In the genomic region with DNA sequence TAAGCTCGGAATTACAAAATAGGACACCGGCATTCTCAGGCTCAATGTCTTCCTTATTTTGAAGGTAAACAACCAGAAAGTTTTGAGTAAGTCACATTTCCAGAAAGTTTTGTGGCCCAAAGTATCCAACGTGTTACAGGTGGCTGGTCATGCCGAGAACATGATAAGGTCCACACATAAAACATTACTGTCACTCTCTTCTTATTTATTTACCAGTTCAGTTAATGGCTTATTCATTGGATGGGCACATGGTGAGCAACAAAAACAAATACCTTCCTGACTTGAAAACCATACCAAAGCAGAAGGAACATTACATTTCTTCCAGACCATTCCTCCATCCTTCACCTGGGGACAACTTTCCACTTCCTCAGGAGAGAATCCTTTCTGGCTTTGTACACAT, we compare ENCODE assay signal across 26 mouse cellular contexts.
"Had no signal": no experiment of that assay in that cellular context is flagged by ENCODE, and none has a peak within 500 bp of the region (broad histone marks: within the 10 kb centered on the region; RNA-seq: fewer than 3 reads in every experiment).

No protein-coding gene starts in this region.

- H3K27ac ChIP-seq: gastrocnemius, adult 2 months; heart, embryonic 10.5 days; hindbrain, embryonic 10.5 days; hindbrain, embryonic 12.5 days; hindbrain, embryonic 14.5 days; intestine, embryonic 15.5 days; layer of hippocampus, adult 2 months; left cerebral cortex, adult 2 months; limb, embryonic 10.5 days; limb, embryonic 12.5 days; liver, embryonic 13.5 days; liver, embryonic 15.5 days had no signal

- H3K27me3 ChIP-seq: heart, embryonic 12.5 days; hindbrain, embryonic 12.5 days; intestine, embryonic 15.5 days; limb, embryonic 12.5 days; liver, embryonic 13.5 days; liver, embryonic 15.5 days had no signal

- H3K4me3 ChIP-seq: gastrocnemius, adult 2 months; heart, embryonic 10.5 days; heart, embryonic 12.5 days; hindbrain, embryonic 10.5 days; hindbrain, embryonic 12.5 days; intestine, embryonic 15.5 days; layer of hippocampus, adult 2 months; left cerebral cortex, adult 2 months; limb, embryonic 10.5 days; limb, embryonic 12.5 days; liver, embryonic 13.5 days; liver, embryonic 15.5 days had no signal

- H3K4me1 ChIP-seq: heart, embryonic 10.5 days; heart, embryonic 12.5 days; hindbrain, embryonic 10.5 days; hindbrain, embryonic 12.5 days; intestine, embryonic 15.5 days; limb, embryonic 10.5 days; limb, embryonic 12.5 days; liver, embryonic 13.5 days; liver, embryonic 15.5 days had no signal

- H3K4me2 ChIP-seq: heart, embryonic 12.5 days; hindbrain, embryonic 12.5 days; hindbrain, embryonic 14.5 days; intestine, embryonic 15.5 days; limb, embryonic 12.5 days; liver, embryonic 11.5 days; liver, embryonic 13.5 days; liver, embryonic 15.5 days had no signal

- H3K9ac ChIP-seq: heart, embryonic 12.5 days; hindbrain, embryonic 12.5 days; hindbrain, embryonic 14.5 days; intestine, embryonic 15.5 days; limb, embryonic 12.5 days; liver, embryonic 13.5 days; liver, embryonic 15.5 days; liver, postnatal 0 days had no signal

- ATAC-seq: hindbrain, embryonic 16.5 days; inflammation-experienced regulatory T-cells, adult 6 months; intestine, embryonic 15.5 days; intestine, postnatal 0 days; liver, postnatal 0 days had no signal

- H3K36me3 ChIP-seq: heart, embryonic 10.5 days; heart, embryonic 12.5 days; hindbrain, embryonic 10.5 days; hindbrain, embryonic 12.5 days; intestine, embryonic 15.5 days; limb, embryonic 10.5 days; limb, embryonic 12.5 days; liver, embryonic 13.5 days; liver, embryonic 15.5 days had no signal

- DNase-seq: gastrocnemius, adult 2 months; gastrocnemius, postnatal 10 days; gastrocnemius, postnatal 25 days; heart, adult 18-20 months; heart, postnatal 10 days; heart, postnatal 4 days; kidney, adult 18-20 months; kidney, postnatal 25 days; liver; liver, embryonic 13.5 days; liver, postnatal 0 days had no signal

- H3K9me3 ChIP-seq: heart, embryonic 10.5 days; heart, embryonic 12.5 days; hindbrain, embryonic 10.5 days; intestine, embryonic 15.5 days; limb, embryonic 10.5 days; limb, embryonic 12.5 days; liver, embryonic 13.5 days; liver, embryonic 15.5 days had no signal
